Mouse (Mus musculus) MEL (cell line): ENCODE measurements around the gene Tmsb4x. TPM values are rescaled to one million over a fixed set of nuclear protein-coding genes. Genes with fewer than 3 reads are reported as not detected.

Experiments
- DNase-seq: peaks from one replicate; pipeline ENCODE4 v3.0.0; 2011; ENCODE audit warnings: low read depth, low spot score
- H3K27ac ChIP-seq: 2 replicates; pipeline ENCODE4 v1.5.1; 2012; ENCODE audit warnings: low read depth, mild to moderate bottlenecking, control low read depth, low read length, moderate library complexity; ENCODE audit not compliant: control insufficient read depth
- H3K27me3 ChIP-seq, 2 experiments: fragments of 150-350 bp in 1 of 2; sonication (generic) in 1 of 2; 2 replicates each; pipeline ENCODE4 v1.6.1; 2012; ENCODE audit warnings: low read length in 2 of 2, mild to moderate bottlenecking in 2 of 2, improper control_type of control experiment in 1 of 2, moderate library complexity in 1 of 2; ENCODE audit not compliant: insufficient read depth in 2 of 2, control insufficient read depth in 1 of 2
- H3K36me3 ChIP-seq, 2 experiments: 2 replicates each; pipeline ENCODE4 v1.6.1; 2012 to 2014; ENCODE audit warnings: low read length in 2 of 2, improper control_type of control experiment in 1 of 2, inconsistent platforms in 1 of 2, mild to moderate bottlenecking in 1 of 2; ENCODE audit not compliant: insufficient read depth in 2 of 2, control insufficient read depth in 1 of 2
- H3K4me1 ChIP-seq, 2 experiments: fragments of 150-350 bp in 1 of 2; sonication (generic) in 1 of 2; 2 replicates each; pipeline ENCODE4 v1.6.1; 2012; ENCODE audit warnings: low read length in 2 of 2, improper control_type of control experiment in 1 of 2, mild to moderate bottlenecking in 1 of 2; ENCODE audit not compliant: insufficient read depth in 2 of 2, control insufficient read depth in 1 of 2
- H3K4me3 ChIP-seq, 2 experiments: fragments of 150-350 bp in 1 of 2; sonication (generic) in 1 of 2; 2 replicates each; pipeline ENCODE4 v1.5.1; 2012; ENCODE audit warnings: low read depth in 2 of 2, low read length in 2 of 2, mild to moderate bottlenecking in 2 of 2, moderate library complexity in 2 of 2, control low read depth in 1 of 2, improper control_type of control experiment in 1 of 2; ENCODE audit not compliant: control insufficient read depth in 1 of 2, insufficient read depth in 1 of 2
- H3K79me2 ChIP-seq: 2 replicates; pipeline ENCODE4 v1.6.1; 2012; ENCODE audit warnings: mild to moderate bottlenecking, low read length, moderate library complexity; ENCODE audit not compliant: control insufficient read depth, poor library complexity, insufficient read depth
- H3K9ac ChIP-seq: 2 replicates; pipeline ENCODE4 v1.6.1; 2012; ENCODE audit warnings: low read depth, mild to moderate bottlenecking, control low read depth, low read length, moderate library complexity; ENCODE audit not compliant: control insufficient read depth, poor library complexity, severe bottlenecking
- H3K9me3 ChIP-seq: fragments of 150-350 bp; sonication (generic); replicated peaks from 2 replicates; pipeline ENCODE4 v1.6.1; 2012; ENCODE audit warnings: mild to moderate bottlenecking, low read length, improper control_type of control experiment, moderate library complexity; ENCODE audit not compliant: insufficient read depth
- BHLHE40 ChIP-seq: IDR thresholded peaks from 2 replicates; pipeline ENCODE4 v1.6.1; 2012; ENCODE audit warnings: low read depth, mild to moderate bottlenecking, inconsistent platforms, low read length, improper control_type of control experiment, borderline replicate concordance
- CHD2 ChIP-seq: IDR thresholded peaks from 2 replicates; pipeline ENCODE4 v1.6.1; 2011; ENCODE audit warnings: low read length, improper control_type of control experiment
- ELF1 ChIP-seq: IDR thresholded peaks from 2 replicates; pipeline ENCODE4 v1.6.1; 2014; ENCODE audit warnings: low read depth, mild to moderate bottlenecking, inconsistent platforms, low read length, improper control_type of control experiment, moderate library complexity
- EP300 ChIP-seq, 2 experiments: IDR thresholded peaks; 2 replicates each; pipeline ENCODE4 v1.6.1; 2011; ENCODE audit warnings: improper control_type of control experiment in 2 of 2, low read length in 2 of 2, low read depth in 1 of 2, mild to moderate bottlenecking in 1 of 2
- GABPA ChIP-seq: IDR thresholded peaks from 2 replicates; pipeline ENCODE4 v1.6.1; 2012; ENCODE audit warnings: low read depth, mild to moderate bottlenecking, inconsistent platforms, low read length, improper control_type of control experiment, moderate library complexity
- GATA1 ChIP-seq: IDR thresholded peaks from 2 replicates; pipeline ENCODE4 v1.6.1; 2011; ENCODE audit warnings: low read depth, low read length, improper control_type of control experiment
- JUND ChIP-seq: IDR thresholded peaks from 2 replicates; pipeline ENCODE4 v1.6.1; 2011; ENCODE audit warnings: low read depth, mild to moderate bottlenecking, improper control_type of control experiment, low read length
- MAX ChIP-seq: IDR thresholded peaks from 2 replicates; pipeline ENCODE4 v1.6.1; 2011; ENCODE audit warnings: low read length, improper control_type of control experiment
- MAZ ChIP-seq: IDR thresholded peaks from 2 replicates; pipeline ENCODE4 v1.6.1; 2012; ENCODE audit warnings: low read depth, mild to moderate bottlenecking, inconsistent platforms, low read length, improper control_type of control experiment
- MXI1 ChIP-seq: IDR thresholded peaks from 2 replicates; pipeline ENCODE4 v1.6.1; 2011; ENCODE audit warnings: mild to moderate bottlenecking, low read depth, low read length, improper control_type of control experiment
- POLR2A ChIP-seq, 2 experiments: IDR thresholded peaks; 2 replicates each; pipeline ENCODE4 v1.6.1; 2011 to 2012; ENCODE audit warnings: low read length in 2 of 2, mild to moderate bottlenecking in 2 of 2, control low read depth in 1 of 2, improper control_type of control experiment in 1 of 2, low read depth in 1 of 2, moderate library complexity in 1 of 2; ENCODE audit not compliant: control insufficient read depth in 1 of 2, insufficient read depth in 1 of 2, poor library complexity in 1 of 2
- POLR2AphosphoS5 ChIP-seq: IDR thresholded peaks from 2 replicates; pipeline ENCODE4 v1.6.1; 2012; ENCODE audit warnings: low read depth, borderline replicate concordance, mild to moderate bottlenecking, inconsistent platforms, low read length, moderate library complexity, mixed read lengths
- RCOR1 ChIP-seq: IDR thresholded peaks from 2 replicates; pipeline ENCODE4 v1.6.1; 2012; ENCODE audit warnings: low read depth, mild to moderate bottlenecking, inconsistent platforms, low read length, improper control_type of control experiment
- SIN3A ChIP-seq: IDR thresholded peaks from 2 replicates; pipeline ENCODE4 v1.6.1; 2012; ENCODE audit warnings: low read length, improper control_type of control experiment, inconsistent platforms
- SMC3 ChIP-seq: IDR thresholded peaks from 2 replicates; pipeline ENCODE4 v1.6.1; 2011; ENCODE audit warnings: low read depth, low read length, improper control_type of control experiment
- TBP ChIP-seq: IDR thresholded peaks from 2 replicates; pipeline ENCODE4 v1.8.0; 2011; ENCODE audit warnings: low read depth, low read length, improper control_type of control experiment
- ZC3H11A ChIP-seq: IDR thresholded peaks from 2 replicates; pipeline ENCODE4 v1.6.1; 2012; ENCODE audit warnings: low read depth, mild to moderate bottlenecking, inconsistent platforms, low read length, improper control_type of control experiment
- ZKSCAN1 ChIP-seq: IDR thresholded peaks from 2 replicates; pipeline ENCODE4 v1.6.1; 2012; ENCODE audit warnings: low read depth, mild to moderate bottlenecking, inconsistent platforms, low read length, improper control_type of control experiment, moderate library complexity
- ZNF384 ChIP-seq: IDR thresholded peaks from 2 replicates; pipeline ENCODE4 v1.6.1; 2012; ENCODE audit warnings: low read depth, mild to moderate bottlenecking, inconsistent platforms, low read length, improper control_type of control experiment
- polyA plus RNA-seq, 2 experiments: library from polyadenylated mRNA; stranded (reverse) in 1 of 2; unstranded in 1 of 2; fragments of >175 nt in 1 of 2; fragments of >200 nt in 1 of 2; gene quantifications; 2 replicates each; pipeline versions ENCODE4 v1.2.1 to v1.2.4; 2012; ENCODE audit warnings: low replicate concordance in 2 of 2, low read depth in 1 of 2; ENCODE audit not compliant: insufficient read length in 2 of 2, insufficient read depth in 1 of 2, missing spikeins in 1 of 2
- total RNA-seq: library from RNA; depleted of rRNA; stranded (reverse); fragments of 300-350 nt; gene quantifications from 2 replicates; pipeline ENCODE4 v1.2.3, GENCODE M21; 2012

Gene Tmsb4x
- total and polyA plus RNA-seq, 3 experiments, result not detected

- Histone ChIP-seq H3K4me1 (no peaks in the 10 kb centered on the region), H3K9me3 (no peaks in the 10 kb centered on the region), H3K27ac (no peak overlapping the region), H3K36me3 (no peaks in the 10 kb centered on the region), H3K79me2 (no peaks in the 10 kb centered on the region), H3K9ac (no peak overlapping the region), H3K27me3 (no peaks in the 10 kb centered on the region), H3K4me3 (no peak overlapping the region)
- TF ChIP-seq MAZ (no peak), MXI1 (no peak), POLR2AphosphoS5 (no peak), EP300 (IDR thresholded peaks at IDR 0.05; ENCODE audit: low read depth in 1 of 2, low read length in 2 of 2) (no peak), MAX (no peak), BHLHE40 (no peak), GATA1 (no peak), SIN3A (no peak), ELF1 (no peak), TBP (no peak), GABPA (no peak), POLR2A (IDR thresholded peaks at IDR 0.05; ENCODE audit: control insufficient read depth in 1 of 2, insufficient read depth in 1 of 2, low read depth in 1 of 2, low read length in 2 of 2, poor library complexity in 1 of 2) (no peak), JUND (no peak), CHD2 (no peak), SMC3 (no peak), ZNF384 (no peak), ZKSCAN1 (no peak), RCOR1 (no peak)
- no peak for DNase-seq
Measured at GRCm38 (mm10) chrX:167207741-167208505, 1.2 kb downstream of the Tmsb4x start.

- Histone ChIP-seq H3K4me1 (no peaks in the 10 kb centered on the region), H3K36me3 (no peaks in the 10 kb centered on the region), H3K4me3 (no peak overlapping the region), H3K27ac (no peak overlapping the region), H3K79me2 (no peaks in the 10 kb centered on the region), H3K9me3 (no peaks in the 10 kb centered on the region), H3K9ac (no peak overlapping the region), H3K27me3 (no peaks in the 10 kb centered on the region)
- TF ChIP-seq ELF1 (no peak), MAX (no peak), RCOR1 (no peak), ZC3H11A (no peak), ZNF384 (no peak)
- no peak for DNase-seq
Measured at GRCm38 (mm10) chrX:167205813-167206520, 3.1 kb downstream of the Tmsb4x start.
